Mouse (Mus musculus) B cell, adult 2 months (primary cell): ENCODE results near the gene Fam210b.

Experiments
- DNase-seq, 2 experiments: peaks; one replicate each; pipeline ENCODE4 v3.0.0; 2022

Gene Fam210b

DNA sequence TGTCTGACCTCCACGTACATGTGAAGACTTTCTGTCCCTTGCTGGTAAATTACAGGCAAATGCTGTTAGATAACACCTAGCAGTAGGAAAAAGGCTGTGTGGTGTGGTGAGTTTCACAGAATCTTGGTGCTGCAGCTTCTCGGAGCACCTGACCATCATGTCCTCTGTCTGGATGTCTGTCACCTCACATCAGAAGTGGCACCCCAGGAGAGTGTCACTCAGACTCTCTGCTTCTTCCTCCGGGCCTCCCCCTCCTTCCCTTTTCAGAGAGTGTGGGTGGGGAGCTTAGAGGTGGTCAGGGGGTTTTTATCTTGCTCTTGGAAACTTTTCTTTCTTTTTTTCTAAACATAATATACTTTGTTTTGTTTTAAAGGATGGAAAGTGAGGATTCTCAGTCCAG is 59.6 kb downstream of the Fam210b start:
- no peak for DNase-seq
